Mouse (Mus musculus): ENCODE data around the gene Otulinl.

DNA sequence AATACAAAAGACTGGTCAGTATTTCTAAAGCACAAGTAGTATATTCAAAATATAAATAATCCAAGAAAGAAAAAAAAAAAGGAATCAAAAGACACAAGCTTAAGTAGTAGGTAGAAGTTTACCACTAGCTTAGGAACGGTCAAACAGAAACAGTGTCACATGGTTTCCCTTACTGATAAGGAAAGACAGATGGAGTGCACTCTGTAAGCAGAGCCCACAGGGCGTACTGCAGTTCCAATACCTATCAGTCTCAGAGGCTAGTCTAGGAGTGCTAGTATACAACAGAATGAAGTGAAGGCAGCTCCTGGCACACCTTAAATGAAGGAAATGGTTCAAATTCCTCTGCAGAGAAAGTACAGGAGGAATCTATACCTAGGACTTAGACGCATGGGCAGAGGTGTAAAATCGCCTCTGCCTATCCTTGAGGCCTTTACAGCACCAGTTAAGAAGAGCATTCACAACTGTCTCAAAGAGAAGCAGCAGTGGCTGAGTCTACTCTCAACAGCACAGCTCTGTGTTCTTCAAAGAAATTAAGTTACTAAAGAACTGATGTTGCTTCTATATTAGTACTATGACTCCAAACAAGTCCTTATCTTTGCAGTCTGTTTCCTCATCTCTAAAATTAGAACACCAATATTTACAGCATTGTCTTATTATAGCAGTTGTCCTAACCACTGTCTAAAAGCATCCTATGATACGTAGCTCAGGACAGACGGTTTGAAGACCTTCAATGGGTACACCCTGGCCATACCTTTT, 62.4 kb downstream of the Otulinl start:
- TF ChIP-seq CTCF (IDR thresholded peaks at IDR 0.05) (no peak), EP300 (IDR thresholded peaks at IDR 0.05) (peak; percentile 43; the same call in 1 of the 2 replicates)
